Mouse (Mus musculus) lung, embryonic 16.5 days (tissue): ENCODE results near the gene Pithd1. TPM values are rescaled to one million over a fixed set of nuclear protein-coding genes. Genes with fewer than 3 reads are reported as not detected.
"Not testable (repeated sequence)": the region's sequence is repeated elsewhere in the genome, so short reads cannot be mapped to it uniquely, and the experiment has no call there.

Experiments used
- ATAC-seq: fragments of 200-750 bp; cut with Nextera tagmentation; 2 replicates; pipeline ENCODE4 v1.8.0; 2017; ENCODE audit warnings: low read depth, mild to moderate bottlenecking, moderate library complexity
- H3K27ac ChIP-seq: fragments of 300-500 bp; sonication (generic); 2 replicates; pipeline ENCODE4 v1.5.1; 2014; ENCODE audit warnings: mild to moderate bottlenecking, control low read depth, low read length
- H3K27me3 ChIP-seq: fragments of 300-500 bp; sonication (generic); 2 replicates; pipeline ENCODE4 v1.6.1; 2014; ENCODE audit warnings: low read depth, low read length, mixed read lengths; ENCODE audit not compliant: control insufficient read depth, insufficient read depth
- H3K36me3 ChIP-seq: fragments of 300-500 bp; sonication (generic); 2 replicates; pipeline ENCODE4 v1.6.1; 2014; ENCODE audit warnings: low read length; ENCODE audit not compliant: control insufficient read depth, insufficient read depth
- H3K4me1 ChIP-seq: fragments of 300-500 bp; sonication (generic); replicated peaks from 2 replicates; pipeline ENCODE4 v1.6.1; 2014; ENCODE audit warnings: low read length, mixed read lengths; ENCODE audit not compliant: control insufficient read depth, insufficient read depth
- H3K4me2 ChIP-seq: fragments of 300-500 bp; sonication (generic); 2 replicates; pipeline ENCODE4 v1.6.1; 2014; ENCODE audit warnings: low read depth, low read length, control low read depth
- H3K4me3 ChIP-seq: fragments of 300-500 bp; sonication (generic); 2 replicates; pipeline ENCODE4 v1.5.1; 2014; ENCODE audit warnings: mild to moderate bottlenecking, low read length, control low read depth
- H3K9ac ChIP-seq: fragments of 300-500 bp; sonication (generic); 2 replicates; pipeline ENCODE4 v1.6.1; 2014; ENCODE audit warnings: low read length, control low read depth
- H3K9me3 ChIP-seq: fragments of 300-500 bp; sonication (generic); 2 replicates; pipeline ENCODE4 v1.6.1; 2016; ENCODE audit warnings: low read length; ENCODE audit not compliant: control insufficient read depth
- WGBS: fragments of 180-500 bp; shearing (Covaris S2); extraction: QIAGEN DNeasy Blood & Tissue Kit; methylation state at CpG from one replicate; pipeline ENCODE4 v1.1.7; 2014; 5-methylcytosine and 5-hydroxymethylcytosine counted together
- polyA plus RNA-seq: library from polyadenylated mRNA; unstranded; fragments of >200 nt; fragmentation: Nextera tagmentation; extraction: Ambion mirVana; gene quantifications from 2 replicates; pipeline ENCODE4 v1.2.1, GENCODE M21; 2015

The Pithd1 gene
- polyA plus RNA-seq, 1 experiment from 2014 or later = 49.3 TPM

- Histone ChIP-seq H3K4me3 (peak within 1 kb of the TSS; percentile 92), H3K27ac (peak within 1 kb of the TSS; percentile 70), H3K9ac (peak within 1 kb of the TSS; percentile 87), H3K27me3 (no peaks in the 10 kb centered on the region), H3K4me1 (peaks cover 12% of the 10 kb centered on the region; the same call in 1 of the 2 replicates), H3K9me3 (peaks cover 2% of the 10 kb centered on the region), H3K36me3 (peaks cover 5% of the 10 kb centered on the region), H3K4me2 (peak within 1 kb of the TSS; percentile 80)
- peak; percentile 96 for ATAC-seq
- under 1% methylated on average over 19 of the region's 23 CpGs for WGBS
These were observed 40.8 kb downstream of the Pithd1 start, which contains the start of gene Hmgcl for GRCm38 (mm10) chr4:135946278-135946658. Hmgcl (plus strand) TSS chr4:135946448.

DNA sequence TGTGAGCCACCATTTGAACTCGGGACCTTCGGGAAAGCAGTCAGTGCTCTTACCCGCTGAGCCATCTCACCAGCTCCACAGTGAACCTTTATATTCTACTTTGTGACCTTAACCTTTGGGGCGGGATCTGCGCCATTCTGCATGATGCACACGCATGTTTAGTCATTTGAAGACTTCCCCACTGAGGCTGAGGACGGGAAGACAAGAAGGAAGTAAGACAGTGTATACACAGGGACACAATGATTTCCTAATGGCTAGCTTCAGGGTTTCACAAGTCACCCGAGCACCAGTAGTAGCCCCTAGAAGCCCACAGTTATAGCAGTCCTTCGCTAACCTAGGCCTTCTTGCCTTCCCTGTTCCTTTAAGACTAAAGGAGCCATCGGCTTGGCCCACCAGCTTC lies 41.4 kb downstream of the Pithd1 start:
- 71% methylated on average over 10 of the region's 10 CpGs for WGBS
- peak; percentile 21 for ATAC-seq

DNA sequence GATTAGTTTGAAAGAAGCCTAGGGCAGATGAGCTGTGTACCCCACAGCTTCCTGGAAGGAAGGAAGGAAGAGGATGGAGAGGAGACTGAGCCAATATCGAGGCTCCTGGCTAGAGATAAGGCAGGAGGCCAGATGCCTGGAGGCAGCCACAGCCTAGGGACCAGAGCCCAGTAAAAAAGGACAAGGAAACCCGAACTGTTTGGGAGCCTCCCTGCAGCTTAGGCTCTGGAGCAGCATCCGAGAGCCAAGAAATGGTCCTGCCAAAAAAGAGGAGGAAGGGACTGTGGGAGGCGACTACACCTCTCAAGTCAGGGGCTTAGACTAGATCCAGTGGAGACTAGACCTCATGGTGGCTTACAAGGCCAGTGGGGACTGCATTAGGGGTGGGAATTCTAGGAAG lies 43.7 kb downstream of the Pithd1 start:
- no peak for ATAC-seq
- Histone ChIP-seq H3K27ac (no peak overlapping the region), H3K4me2 (no peak overlapping the region), H3K4me3 (no peak overlapping the region), H3K36me3 (peaks cover 10% of the 10 kb centered on the region), H3K9ac (no peak overlapping the region), H3K27me3 (no peaks in the 10 kb centered on the region), H3K4me1 (peaks cover 9% of the 10 kb centered on the region; the same call in 1 of the 2 replicates), H3K9me3 (no peaks in the 10 kb centered on the region; the same call in 1 of the 2 replicates)
- WGBS = 42% methylated on average over 4 of the region's 4 CpGs

More for the DNA sequence above, 41.4 kb downstream of the Pithd1 start:
- H3K27ac ChIP-seq = peak overlapping the region; percentile 70; the same call in 1 of the 2 replicates
- H3K9me3 ChIP-seq = no peaks in the 10 kb centered on the region; the same call in 1 of the 2 replicates
- peaks cover 4% of the 10 kb centered on the region for H3K36me3 ChIP-seq
- peak overlapping the region; percentile 80 for H3K4me2 ChIP-seq
- H3K4me1 ChIP-seq = peaks cover 12% of the 10 kb centered on the region; the same call in 1 of the 2 replicates
- peak overlapping the region; percentile 92 for H3K4me3 ChIP-seq
- H3K9ac ChIP-seq = peak overlapping the region; percentile 87
- H3K27me3 ChIP-seq = no peaks in the 10 kb centered on the region

DNA sequence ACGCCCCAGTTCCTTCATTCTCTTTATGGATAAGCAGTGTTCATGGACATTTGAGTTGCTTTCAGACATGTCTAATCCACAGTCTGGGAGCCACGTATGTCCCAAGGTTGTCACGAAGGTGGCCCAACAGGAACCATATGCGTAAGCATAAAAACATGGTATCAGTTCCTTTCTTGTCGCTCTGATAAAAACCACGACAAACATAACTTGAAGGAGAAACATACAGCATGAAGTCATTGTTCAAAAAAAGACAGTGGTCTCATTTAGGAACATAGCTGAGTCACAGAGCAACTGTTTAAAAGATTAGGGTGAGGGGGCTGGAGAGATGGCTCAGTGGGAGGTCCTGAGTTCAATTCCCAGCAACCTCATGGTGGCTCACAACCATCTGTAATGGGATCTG lies 44.9 kb downstream of the Pithd1 start:
- no peaks in the 10 kb centered on the region; the same call in 1 of the 2 replicates for H3K9me3 ChIP-seq
- H3K4me1 ChIP-seq = peaks cover 6% of the 10 kb centered on the region; the same call in 1 of the 2 replicates
- H3K27ac ChIP-seq = no peak overlapping the region
- peaks cover 10% of the 10 kb centered on the region for H3K36me3 ChIP-seq
- H3K4me2 ChIP-seq = no peak overlapping the region
- WGBS = 69% methylated on average over 6 of the region's 6 CpGs
- no peak overlapping the region for H3K4me3 ChIP-seq
- no peak overlapping the region for H3K9ac ChIP-seq
- H3K27me3 ChIP-seq = no peaks in the 10 kb centered on the region
- ATAC-seq = no peak

- not testable (repeated sequence) for H3K27ac ChIP-seq, H3K9ac ChIP-seq, H3K4me3 ChIP-seq, H3K4me1 ChIP-seq, H3K36me3 ChIP-seq, H3K4me2 ChIP-seq, H3K9me3 ChIP-seq, ATAC-seq, H3K27me3 ChIP-seq
- 82% methylated on average over 8 of the region's 8 CpGs for WGBS
These were observed 46.0 kb downstream of the Pithd1 start for GRCm38 (mm10) chr4:135941026-135941425.

DNA sequence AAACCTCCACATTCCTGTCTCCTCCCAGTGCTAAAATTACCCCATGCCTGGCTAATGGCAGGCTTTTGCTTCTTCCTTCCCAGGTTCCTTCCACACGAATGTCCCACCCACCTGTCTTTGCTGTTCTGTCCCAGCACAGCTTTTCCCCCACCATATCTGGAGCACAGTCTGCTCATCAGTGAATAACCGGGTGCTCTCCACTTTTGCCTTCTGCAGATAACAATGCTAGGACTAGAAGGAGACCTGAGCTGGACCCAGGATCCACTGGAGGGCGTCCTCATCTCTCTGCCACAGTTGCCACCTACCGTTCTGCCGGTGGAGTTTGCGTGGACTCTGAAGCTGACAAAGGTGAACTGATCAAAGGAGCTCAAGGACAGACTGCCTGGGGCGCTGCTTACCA lies 48.2 kb downstream of the Pithd1 start:
- H3K4me3 ChIP-seq = no peak overlapping the region
- peaks cover 16% of the 10 kb centered on the region for H3K36me3 ChIP-seq
- no peaks in the 10 kb centered on the region for H3K27me3 ChIP-seq
- WGBS = 76% methylated on average over 7 of the region's 7 CpGs
- H3K9ac ChIP-seq = no peak overlapping the region
- H3K27ac ChIP-seq = no peak overlapping the region
- H3K4me2 ChIP-seq = no peak overlapping the region
- no peak for ATAC-seq
- no peaks in the 10 kb centered on the region; the same call in 1 of the 2 replicates for H3K9me3 ChIP-seq
- no peaks in the 10 kb centered on the region for H3K4me1 ChIP-seq

GRCm38 (mm10) chr4:135935502-135935901 lies 51.6 kb downstream of the Pithd1 start:
- Histone ChIP-seq H3K9me3 (no peaks in the 10 kb centered on the region), H3K27ac (no peak overlapping the region), H3K4me2 (no peak overlapping the region), H3K9ac (no peak overlapping the region), H3K4me3 (no peak overlapping the region), H3K4me1 (no peaks in the 10 kb centered on the region), H3K36me3 (peaks cover 11% of the 10 kb centered on the region; the same call in 1 of the 2 replicates), H3K27me3 (no peaks in the 10 kb centered on the region)
- 47% methylated on average over 5 of the region's 5 CpGs for WGBS
- ATAC-seq = no peak

DNA sequence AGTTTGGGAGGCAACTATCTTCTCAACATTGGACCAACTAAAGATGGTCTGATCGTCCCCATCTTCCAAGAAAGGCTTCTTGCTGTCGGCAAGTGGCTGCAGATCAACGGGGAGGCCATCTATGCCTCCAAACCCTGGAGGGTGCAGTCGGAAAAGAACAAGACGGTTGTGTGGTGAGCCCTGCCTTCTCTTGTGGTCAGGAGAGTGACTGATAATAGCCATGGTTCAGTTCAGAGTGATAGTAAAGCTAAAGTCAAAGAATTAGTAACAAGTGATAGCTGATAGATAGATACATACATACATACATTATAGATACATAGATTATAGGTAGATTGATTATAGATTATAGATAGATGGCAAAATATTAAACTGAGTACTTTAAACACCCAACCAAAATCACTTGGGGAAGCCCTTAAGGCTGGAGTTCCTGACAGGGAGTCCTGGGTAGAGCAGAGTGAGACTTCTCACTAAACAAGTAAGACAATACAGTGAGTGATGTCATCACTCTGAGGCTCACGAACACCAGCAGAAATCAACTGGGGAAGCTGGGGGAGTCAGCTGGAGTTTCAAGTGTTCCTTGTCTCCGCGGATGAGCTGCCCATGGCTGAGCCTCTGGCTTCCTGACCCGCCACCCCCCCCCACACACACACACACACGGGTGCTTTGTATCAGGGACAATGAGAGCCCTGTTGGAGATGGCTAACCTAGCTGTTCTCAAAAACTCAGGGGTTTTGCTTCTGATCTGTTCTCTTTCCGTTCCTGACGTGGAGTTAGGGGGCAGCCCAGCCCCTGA lies 52.2 kb downstream of the Pithd1 start:
- no peak overlapping the region for H3K9ac ChIP-seq
- no peak for ATAC-seq
- WGBS = 54% methylated on average over 12 of the region's 12 CpGs
- H3K4me3 ChIP-seq = no peak overlapping the region
- no peaks in the 10 kb centered on the region for H3K27me3 ChIP-seq
- H3K9me3 ChIP-seq = no peaks in the 10 kb centered on the region
- H3K27ac ChIP-seq = no peak overlapping the region
- H3K4me2 ChIP-seq = no peak overlapping the region
- peaks cover 9% of the 10 kb centered on the region; the same call in 1 of the 2 replicates for H3K36me3 ChIP-seq
- no peaks in the 10 kb centered on the region for H3K4me1 ChIP-seq

DNA sequence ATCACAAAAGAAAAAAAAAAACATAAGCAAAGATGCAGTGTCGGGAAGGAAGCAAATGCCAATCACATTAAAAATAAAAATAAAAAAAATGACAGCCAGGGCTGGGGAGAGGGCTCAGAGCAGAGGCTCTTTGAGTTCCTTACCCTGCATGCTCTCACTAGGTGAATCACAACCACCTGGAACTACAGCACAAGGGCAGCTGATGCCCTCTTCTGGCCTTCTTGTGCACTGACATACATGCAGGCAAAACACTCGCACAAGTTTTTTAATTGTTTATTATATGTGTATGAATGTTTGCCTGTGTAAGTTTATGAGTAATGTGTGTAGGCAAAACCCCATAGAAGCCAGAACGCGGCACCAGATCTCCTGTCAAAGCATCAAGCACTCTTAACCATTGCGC lies 55.2 kb downstream of the Pithd1 start:
- no peak overlapping the region for H3K27ac ChIP-seq
- no peaks in the 10 kb centered on the region for H3K4me1 ChIP-seq
- 0 out of 2 replicates have a peak, but pooled peaks cover 7% of the 10 kb centered on the region for H3K36me3 ChIP-seq
- H3K9ac ChIP-seq = no peak overlapping the region
- H3K4me3 ChIP-seq = no peak overlapping the region
- H3K27me3 ChIP-seq = no peaks in the 10 kb centered on the region
- no peak for ATAC-seq
- WGBS = 54% methylated on average over 5 of the region's 5 CpGs
- H3K9me3 ChIP-seq = no peaks in the 10 kb centered on the region
- H3K4me2 ChIP-seq = no peak overlapping the region
